In the genomic region with DNA sequence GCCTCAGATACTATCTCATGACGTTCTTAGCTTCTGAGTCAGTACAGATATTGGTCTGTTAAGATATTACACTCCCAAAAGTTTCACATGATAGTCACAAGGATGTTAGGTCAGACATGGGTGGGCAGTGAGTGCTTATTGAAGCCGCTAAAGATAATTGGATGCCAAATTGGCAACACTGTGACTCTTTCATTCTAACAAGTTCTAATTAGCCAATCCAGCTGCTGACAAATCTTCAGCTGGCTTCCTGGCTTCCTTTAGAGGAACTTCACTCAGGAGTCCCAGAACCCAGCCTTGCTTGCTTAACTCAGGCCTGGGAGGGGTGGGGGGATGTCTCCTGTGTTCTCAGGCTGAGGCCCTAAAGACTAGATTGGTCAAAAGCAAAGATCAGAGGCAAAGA, we compare ENCODE assay signal across 16 mouse cellular contexts. TPM values are rescaled to one million over a fixed set of nuclear protein-coding genes. Genes with fewer than 3 reads are reported as not detected.
DNase-seq lines count a peak whose midpoint lies in the region; ATAC-seq and TF ChIP-seq lines count a peak whose summit lies in the region.
"Had no signal": no experiment of that assay in that cellular context is flagged by ENCODE, and none has a peak within 500 bp of the region (broad histone marks: within the 10 kb centered on the region; RNA-seq: fewer than 3 reads in every experiment).

No protein-coding gene starts in this region.

- no peak for DNase-seq in liver, postnatal 0 days
- DNase-seq in Patski (ENCODE audit: low read depth, low spot score): peak; percentile 19
- DNase-seq in monocyte, adult 2 months (ENCODE audit: low read depth in 1 of 2, low spot score in 2 of 2): peak; percentile 62 to 66
- no peak for DNase-seq in forebrain, embryonic 10.5 days (ENCODE audit: extremely low spot score, low spot score)
- no peak for DNase-seq in kidney, adult 11 months
- DNase-seq: cerebellum, postnatal 10 days; kidney, postnatal 4 days; thymus, postnatal 25 days had no signal

- in situ Hi-C loops in Patski (cut with MboI; ENCODE audit: low pct_unique_long_range_greater_than_20kb): no loop called here

- no peaks in the 10 kb centered on the region for H3K36me3 ChIP-seq in liver, postnatal 0 days (replicated peaks; ENCODE audit: insufficient read depth, low read length)
- no peaks in the 10 kb centered on the region for H3K36me3 ChIP-seq in liver, embryonic 12.5 days
- no peaks in the 10 kb centered on the region for H3K36me3 ChIP-seq in heart, embryonic 13.5 days
- H3K36me3 ChIP-seq in forebrain, embryonic 10.5 days (replicated peaks): no peaks in the 10 kb centered on the region
- H3K36me3 ChIP-seq: embryonic facial prominence, embryonic 12.5 days; limb, embryonic 13.5 days had no signal

- H3K4me2 ChIP-seq in liver, postnatal 0 days (ENCODE audit: low read depth, low read length): no peak overlapping the region
- H3K4me2 ChIP-seq in liver, embryonic 12.5 days: no peak overlapping the region
- no peak overlapping the region for H3K4me2 ChIP-seq in heart, embryonic 13.5 days
- H3K4me2 ChIP-seq: embryonic facial prominence, embryonic 12.5 days; limb, embryonic 13.5 days had no signal

- H3K27ac ChIP-seq in liver, postnatal 0 days (ENCODE audit: low read depth): 0 out of 2 replicates have a peak overlapping the region, but pooled peaks have one; percentile 29
- no peak overlapping the region for H3K27ac ChIP-seq in liver, embryonic 12.5 days
- 0 out of 2 replicates have a peak overlapping the region, but pooled peaks have one; percentile 21 for H3K27ac ChIP-seq in heart, embryonic 13.5 days (replicated peaks)
- H3K27ac ChIP-seq in forebrain, embryonic 10.5 days: no peak overlapping the region
- H3K27ac ChIP-seq: embryonic facial prominence, embryonic 12.5 days; limb, embryonic 13.5 days had no signal

- H3K4me1 ChIP-seq in liver, postnatal 0 days (ENCODE audit: insufficient read depth): peaks cover 5% of the 10 kb centered on the region
- no peaks in the 10 kb centered on the region for H3K4me1 ChIP-seq in liver, embryonic 12.5 days
- peaks cover 4% of the 10 kb centered on the region; the same call in 1 of the 2 replicates for H3K4me1 ChIP-seq in heart, embryonic 13.5 days
- peaks cover 16% of the 10 kb centered on the region for H3K4me1 ChIP-seq in forebrain, embryonic 10.5 days
- H3K4me1 ChIP-seq: embryonic facial prominence, embryonic 12.5 days had no signal

- H3K9me3 ChIP-seq in liver, postnatal 0 days (ENCODE audit: low read length): no peaks in the 10 kb centered on the region
- H3K9me3 ChIP-seq in liver, embryonic 12.5 days (replicated peaks): no peaks in the 10 kb centered on the region
- no peaks in the 10 kb centered on the region for H3K9me3 ChIP-seq in heart, embryonic 13.5 days
- H3K9me3 ChIP-seq in forebrain, embryonic 10.5 days: no peaks in the 10 kb centered on the region
- H3K9me3 ChIP-seq: embryonic facial prominence, embryonic 12.5 days; limb, embryonic 13.5 days had no signal

- H3K4me3 ChIP-seq in liver, postnatal 0 days (ENCODE audit: low read depth, low read length): no peak overlapping the region
- H3K4me3 ChIP-seq in liver, embryonic 12.5 days: no peak overlapping the region
- no peak overlapping the region for H3K4me3 ChIP-seq in heart, embryonic 13.5 days
- no peak overlapping the region for H3K4me3 ChIP-seq in forebrain, embryonic 10.5 days
- H3K4me3 ChIP-seq: embryonic facial prominence, embryonic 12.5 days; limb, embryonic 13.5 days had no signal

- no peak for TF ChIP-seq CTCF in liver, postnatal 0 days (IDR thresholded peaks at IDR 0.05; ENCODE audit: low read depth)
- no peak for TF ChIP-seq CTCF in Patski (IDR thresholded peaks at IDR 0.05)

- no peak overlapping the region for H3K9ac ChIP-seq in liver, postnatal 0 days (replicated peaks)
- H3K9ac ChIP-seq in liver, embryonic 12.5 days: no peak overlapping the region
- H3K9ac ChIP-seq in heart, embryonic 13.5 days: no peak overlapping the region
- H3K9ac ChIP-seq: embryonic facial prominence, embryonic 12.5 days; limb, embryonic 13.5 days had no signal

- H3K27me3 ChIP-seq in liver, postnatal 0 days (ENCODE audit: insufficient read depth, low read length): no peaks in the 10 kb centered on the region
- peaks cover 16% of the 10 kb centered on the region; the same call in 1 of the 2 replicates for H3K27me3 ChIP-seq in liver, embryonic 12.5 days (replicated peaks)
- H3K27me3 ChIP-seq in Patski: no peaks in the 10 kb centered on the region
- peaks cover 3% of the 10 kb centered on the region; the same call in 1 of the 2 replicates for H3K27me3 ChIP-seq in heart, embryonic 13.5 days (replicated peaks)
- H3K27me3 ChIP-seq in forebrain, embryonic 10.5 days (ENCODE audit: poor library complexity, severe bottlenecking): 0 out of 2 replicates have a peak, but pooled peaks cover 3% of the 10 kb centered on the region
- H3K27me3 ChIP-seq: CH12.LX; embryonic facial prominence, embryonic 12.5 days; limb, embryonic 13.5 days had no signal

- 48% methylated on average over 2 of the region's 2 CpGs for WGBS in liver, postnatal 0 days (ENCODE audit: insufficient replicate concordance)
- 55% methylated on average over 2 of the region's 2 CpGs for WGBS in liver, embryonic 12.5 days (ENCODE audit: insufficient replicate concordance)
- WGBS in heart, embryonic 13.5 days: 55% methylated on average over 2 of the region's 2 CpGs
- 90% methylated on average over 2 of the region's 2 CpGs for WGBS in forebrain, embryonic 10.5 days

- POLR2A ChIA-PET in Patski (lab: Charles Lee): no interaction called here

- TF ChIP-seq EP300 in liver, postnatal 0 days (IDR thresholded peaks at IDR 0.05; ENCODE audit: low read depth): peak; percentile 17; the same call in 1 of the 2 replicates

- CTCF ChIA-PET in Patski (lab: Charles Lee): no interaction called here

- peak; percentile 51; the same call in 1 of the 2 replicates for ATAC-seq in liver, postnatal 0 days
- no peak for ATAC-seq in liver, embryonic 12.5 days
- ATAC-seq in Patski: no peak
- no peak for ATAC-seq in heart, embryonic 13.5 days (ENCODE audit: extremely low read depth, insufficient number of reproducible peaks, low FRiP score, low TSS enrichment)
- no peak for ATAC-seq in erythroblast, adult 5-6 weeks (replicated peaks; ENCODE audit: low FRiP score, poor library complexity, severe bottlenecking)
- ATAC-seq: forebrain, embryonic 16.5 days; inflammation-experienced regulatory T-cells, adult 6 months had no signal

RNA-seq across cellular contexts. Expression of gene B4galt5, which starts 9.5 kb away (rescaled TPM):
- polyA plus RNA-seq in liver, postnatal 0 days (2015; fragmentation: Nextera tagmentation; extraction: Ambion mirVana): 3.2 and 4.2 TPM in 2 replicates
- polyA plus RNA-seq in liver, embryonic 12.5 days (2016; fragmentation: Nextera tagmentation; extraction: Ambion mirVana): 8.1 and 9.9 TPM in 2 replicates
- 58.7 TPM for polyA plus RNA-seq in Patski (2021)
- polyA plus RNA-seq in heart, embryonic 13.5 days (2015; fragmentation: Nextera tagmentation; extraction: Ambion mirVana): 8.8 and 9.7 TPM in 2 replicates
- total RNA-seq in erythroblast, adult 5-6 weeks (2015; ENCODE audit: low replicate concordance): 12.1 and 17.9 TPM in 2 replicates
- 4.8 and 9.8 TPM in 2 replicates for total RNA-seq in erythroblast, adult 5-6 weeks (2017; ENCODE audit: low replicate concordance)
- 6.0 and 7.3 TPM in 2 replicates for polyA plus RNA-seq in forebrain, embryonic 10.5 days (2016; fragmentation: Nextera tagmentation; extraction: Ambion mirVana)

Comparison
In these comparisons a context has a peak if more than half of its experiments do, and no peak if none do; other contexts are left out.
1. H3K27ac ChIP-seq: peak in liver, postnatal 0 days (single experiment) and heart, embryonic 13.5 days (single experiment); none in liver, embryonic 12.5 days (single experiment) and forebrain, embryonic 10.5 days (single experiment).
2. DNase-seq: peak in Patski (single experiment) and monocyte, adult 2 months (2 of 2); none in liver, postnatal 0 days (single experiment), forebrain, embryonic 10.5 days (single experiment) and kidney, adult 11 months (single experiment).